Mouse (Mus musculus): ENCODE results near the gene Dnah7c. TPM values are rescaled to one million over a fixed set of nuclear protein-coding genes. Genes with fewer than 3 reads are reported as not detected.

Gene Dnah7c
- total RNA-seq (2023) = 0.26 TPM

DNA sequence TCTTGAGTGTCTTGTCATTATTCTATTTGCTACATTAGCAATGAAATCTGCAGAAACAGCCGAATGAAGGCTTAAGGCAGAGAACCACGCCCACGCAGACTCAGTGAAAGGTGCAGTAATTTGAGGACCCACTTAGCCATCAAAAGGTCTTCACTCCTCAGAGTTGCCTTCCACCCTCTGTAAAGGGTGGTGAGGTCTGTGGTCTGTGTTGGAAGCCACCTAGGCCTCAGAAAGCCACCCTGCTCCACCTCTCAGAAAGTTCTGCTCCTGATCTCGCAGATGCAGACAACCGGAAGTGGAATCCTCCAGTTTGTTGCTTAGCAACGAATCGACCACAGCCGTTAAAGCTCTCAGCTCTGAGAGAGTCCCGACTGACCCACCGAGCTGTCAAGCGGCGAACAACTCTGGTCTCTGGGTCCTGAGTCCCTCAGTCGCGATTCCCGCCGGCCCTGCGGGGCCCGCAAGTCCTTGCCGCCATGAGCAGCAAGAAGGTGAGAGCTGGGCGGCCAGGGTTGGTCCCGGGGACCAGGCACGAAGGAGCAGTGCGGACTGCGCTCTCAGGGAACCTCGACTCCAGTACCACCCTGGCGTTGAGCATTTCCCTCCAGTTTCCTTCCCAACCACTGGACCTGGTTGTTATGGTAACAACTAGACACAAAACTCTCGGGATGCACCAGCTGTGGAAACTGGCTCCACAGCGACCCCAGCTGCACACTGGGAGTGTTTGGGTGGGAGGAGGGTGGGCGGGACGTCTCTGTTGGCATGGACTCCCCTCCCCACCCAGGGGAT is at the start of gene Dnah7c:
Gene Dnah7c (plus strand): TSS at position 456 of the 789 bp plus-strand sequence.

Data from CD4-positive naive resting alpha-beta T cell, adult 76 days (primary cell).